Mouse (Mus musculus) brain, embryonic 14.5 days (tissue): Measurements from ENCODE around the gene Kcnd3. TPM values are rescaled to one million over a fixed set of nuclear protein-coding genes. Genes with fewer than 3 reads are reported as not detected.
A peak's percentile ranks its signal among the peaks of the same experiment; 100 is the strongest.

Experiments used
- DNase-seq: peaks from one replicate; pipeline ENCODE4 v3.0.0-alpha.2; 2011; ENCODE audit warnings: low read depth
- CTCF ChIP-seq: fragments of 200-500 bp; IDR thresholded peaks from 2 replicates; pipeline ENCODE4 v1.5.1; 2012; ENCODE audit warnings: inconsistent platforms, mild to moderate bottlenecking, moderate library complexity, borderline replicate concordance; ENCODE audit not compliant: insufficient read depth, insufficient read length; ENCODE audit errors: extremely low read depth
- POLR2A ChIP-seq: fragments of 200-500 bp; IDR thresholded peaks from 2 replicates; pipeline ENCODE4 v1.6.1; 2012; ENCODE audit warnings: mild to moderate bottlenecking, inconsistent platforms, borderline replicate concordance; ENCODE audit not compliant: poor library complexity, insufficient read depth, insufficient read length, severe bottlenecking; ENCODE audit errors: extremely low read depth
- polyA plus RNA-seq: library from polyadenylated mRNA; depleted of rRNA; stranded (reverse); fragments of >200 nt; gene quantifications from 2 replicates; pipeline ENCODE4 v1.2.3, GENCODE M21; 2012

Gene Kcnd3
- polyA plus RNA-seq, 1 experiment, result 32.0 TPM

GRCm38 (mm10) chr3:105530363-105531130 lies 78.4 kb downstream of the Kcnd3 start:
- no peak for TF ChIP-seq CTCF
- no peak for TF ChIP-seq POLR2A
- DNase-seq, result peak; percentile 98

DNA sequence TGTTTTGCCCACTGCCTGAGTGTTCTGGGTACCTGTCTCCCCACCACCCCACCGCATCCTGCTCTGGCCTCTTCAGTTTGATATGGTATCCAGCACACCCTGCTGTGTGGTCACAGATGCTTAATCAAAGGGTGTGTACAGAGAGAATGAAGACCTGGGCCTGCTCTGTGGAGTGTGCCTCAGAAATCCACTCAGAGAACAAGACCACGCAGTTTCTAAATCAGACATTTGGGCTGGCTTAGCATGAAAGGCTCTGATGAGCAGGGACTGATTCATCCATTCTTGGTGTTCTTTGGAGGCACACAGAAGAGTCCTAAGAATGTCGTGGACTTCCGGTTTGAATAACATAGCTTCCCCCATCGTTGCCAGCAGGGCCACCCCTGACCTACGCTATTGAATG lies 86.3 kb downstream of the Kcnd3 start:
- no peak for TF ChIP-seq POLR2A
- no peak for TF ChIP-seq CTCF

GRCm38 (mm10) chr3:105538819-105539607 lies 86.9 kb downstream of the Kcnd3 start:
- no peak for TF ChIP-seq POLR2A
- no peak for TF ChIP-seq CTCF
- DNase-seq, result peak; percentile 85

More for the DNA sequence above, 86.3 kb downstream of the Kcnd3 start:
- no peak for DNase-seq

- TF ChIP-seq CTCF (no peak), POLR2A (no peak)
- no peak for DNase-seq
Observed at GRCm38 (mm10) chr3:105542741-105543140, 90.6 kb downstream of the Kcnd3 start.

DNA sequence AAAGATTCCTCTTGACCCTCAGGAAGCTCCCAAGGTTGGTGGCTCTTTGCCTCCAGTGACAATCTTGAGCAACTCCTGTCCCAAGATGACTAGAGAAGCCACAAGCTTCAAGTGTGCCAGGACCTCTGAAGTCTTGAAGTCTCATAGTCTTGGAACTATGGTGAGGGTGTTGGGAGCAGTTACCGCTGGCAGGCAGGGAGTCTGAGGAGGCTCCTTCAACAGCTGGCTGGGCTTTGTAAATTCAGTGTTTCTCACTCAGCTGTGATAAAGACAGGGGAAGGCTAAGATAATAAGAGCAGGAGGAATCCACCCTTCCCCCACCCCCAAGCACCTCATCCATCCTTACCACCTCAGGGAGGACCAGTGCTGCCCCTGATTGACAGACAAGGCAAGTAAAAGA lies 92.0 kb downstream of the Kcnd3 start:
- TF ChIP-seq POLR2A (no peak), CTCF (no peak)

DNA sequence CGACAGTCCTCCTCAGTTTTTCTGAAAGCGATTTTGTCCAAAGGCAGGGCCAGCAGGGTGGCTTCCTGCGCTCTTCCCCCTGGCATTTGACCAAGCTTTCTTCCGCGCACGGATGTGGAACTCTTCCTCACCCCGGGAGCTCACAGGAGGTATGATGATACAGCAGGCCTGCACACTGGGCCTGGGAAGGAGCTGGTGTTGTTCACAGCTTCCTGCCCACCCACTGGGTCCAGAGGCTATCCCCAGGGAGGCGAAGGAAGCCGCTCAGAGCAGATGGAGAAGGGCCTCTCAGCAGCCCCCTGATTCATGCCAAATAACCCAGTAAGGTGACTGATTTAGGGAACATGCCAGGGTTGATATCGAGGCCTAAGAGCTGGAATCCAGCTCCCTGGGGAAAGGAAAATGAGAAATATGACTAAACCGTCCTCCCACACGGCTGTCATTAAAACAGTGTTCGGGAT lies 94.5 kb downstream of the Kcnd3 start:
- TF ChIP-seq CTCF (no peak), POLR2A (no peak)
- no peak for DNase-seq

More for the DNA sequence above, 92.0 kb downstream of the Kcnd3 start:
- DNase-seq, result no peak

DNA sequence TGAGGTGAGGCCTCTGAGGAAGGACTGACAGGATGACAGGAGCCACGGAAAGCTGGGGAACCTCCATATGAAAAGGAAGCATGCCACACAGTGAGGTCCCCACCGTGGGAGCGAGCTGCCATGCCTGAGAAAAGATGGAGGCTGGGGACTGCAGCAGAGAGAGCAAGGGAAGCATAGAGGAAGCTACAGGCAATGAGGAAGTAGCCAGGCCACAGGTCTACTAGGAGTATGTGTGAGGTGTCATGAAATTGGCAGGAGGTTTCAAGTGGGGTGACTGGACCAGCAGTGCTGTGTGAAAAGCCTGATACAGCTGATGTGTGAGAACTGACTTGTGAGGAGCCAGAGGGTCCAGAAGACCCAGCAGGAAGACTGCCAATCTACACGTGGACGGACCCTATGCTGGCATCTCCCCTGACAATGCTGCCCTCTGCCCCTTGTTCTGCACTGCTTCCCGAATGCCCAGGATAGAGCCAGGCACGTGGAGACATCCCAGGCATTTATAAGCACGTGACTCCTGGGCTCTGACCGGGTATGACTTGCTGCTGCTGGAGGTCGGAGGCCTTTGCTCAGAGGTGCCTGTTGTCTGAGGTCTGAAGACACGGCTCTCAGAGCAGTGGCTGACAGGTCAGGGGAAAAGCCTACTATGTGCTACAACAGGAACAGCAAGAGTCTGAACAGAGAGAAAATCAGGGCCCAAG lies 96.1 kb downstream of the Kcnd3 start:
- DNase-seq, result no peak
- TF ChIP-seq CTCF, result no peak
- no peak for TF ChIP-seq POLR2A

DNA sequence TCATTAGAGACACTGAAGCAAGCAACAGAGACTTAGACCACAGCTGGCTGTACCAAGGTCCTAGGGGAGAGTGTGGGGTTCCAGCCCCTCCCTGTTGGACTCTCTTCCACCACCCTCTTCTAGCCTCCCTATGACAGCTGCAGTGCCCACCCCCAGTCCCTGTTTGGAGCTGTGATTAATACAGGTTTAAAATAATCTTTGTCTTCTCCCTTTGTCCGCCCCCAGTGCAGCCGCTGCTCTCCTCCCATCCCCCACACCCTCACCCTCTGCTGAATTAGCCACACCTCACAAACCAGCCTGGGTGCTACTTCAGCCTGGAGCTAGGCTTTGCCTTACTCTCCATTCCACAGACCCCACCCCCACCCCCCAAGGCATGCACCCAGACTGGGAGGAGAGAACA lies 107.3 kb downstream of the Kcnd3 start:
- peak; percentile 44 for DNase-seq
- TF ChIP-seq CTCF (no peak), POLR2A (no peak)

- TF ChIP-seq CTCF (no peak), POLR2A (no peak)
Observed at GRCm38 (mm10) chr3:105566973-105567372, 114.8 kb downstream of the Kcnd3 start.

GRCm38 (mm10) chr3:105567472-105567871 lies 115.3 kb downstream of the Kcnd3 start:
- no peak for TF ChIP-seq POLR2A
- no peak for TF ChIP-seq CTCF
- DNase-seq, result no peak

More at GRCm38 (mm10) chr3:105566973-105567372, 114.8 kb downstream of the Kcnd3 start:
- peak; percentile 63 for DNase-seq

GRCm38 (mm10) chr3:105568403-105568802 lies 116.3 kb downstream of the Kcnd3 start:
- no peak for TF ChIP-seq CTCF
- TF ChIP-seq POLR2A, result no peak
- DNase-seq, result peak; percentile 72

- no peak for DNase-seq
- TF ChIP-seq POLR2A (no peak), CTCF (peak; percentile 28; the same call in 1 of the 2 replicates)
Observed at GRCm38 (mm10) chr3:105568851-105569250, 116.7 kb downstream of the Kcnd3 start.
